Comparison of ENCODE assay signal across 8 mouse cellular contexts in genomic region chr3:138463137-138463536, GRCm38 (mm10). TPM values are rescaled to one million over a fixed set of nuclear protein-coding genes. Genes with fewer than 3 reads are reported as not detected.
DNase-seq lines count a peak whose midpoint lies in the region; ATAC-seq lines count a peak whose summit lies in the region.

No protein-coding gene starts in this region.

- peak; percentile 67 for ATAC-seq in megakaryocyte, adult 5-6 weeks (ENCODE audit: poor library complexity, severe bottlenecking)

- DNase-seq in adrenal gland, postnatal 10 days, result peak; percentile 37
- no peak for DNase-seq in adrenal gland, adult 2 months
- peak; percentile 65 for DNase-seq in 416B (ENCODE audit: low read depth)
- DNase-seq in embryo, embryonic 11 days, result peak; percentile 61
- DNase-seq in kidney, adult 9 months, result peak; percentile 50
- peak; percentile 20 for DNase-seq in thymus, postnatal 25 days
- DNase-seq in layer of hippocampus, adult 9-10 months (ENCODE audit: low spot score), result no peak

RNA-seq across cellular contexts. Expression of gene Adh5, which starts 20.2 kb away (rescaled TPM):
- 100 to 1,000 TPM; 209 TPM for total RNA-seq in adrenal gland, postnatal 10 days (2021)
- 100 to 1,000 TPM; 151 to 165 TPM for total RNA-seq in adrenal gland, adult 2 months (2021)
- polyA plus RNA-seq in adrenal gland, adult 2 months (2012; rRNA removed), result 26.6 and 28.9 TPM in 2 replicates
- 67.0 and 85.0 TPM in 2 replicates for total RNA-seq in megakaryocyte, adult 5-6 weeks (2015)
- 67.1 and 71.1 TPM in 2 replicates for total RNA-seq in megakaryocyte, adult 5-6 weeks (2017)

RNA-seq across cellular contexts. Expression of gene Metap1, which starts 26.2 kb away (rescaled TPM):
- 10 to 100 TPM; 47.0 to 50.4 TPM for total RNA-seq in adrenal gland, postnatal 10 days (2021)
- 10 to 100 TPM; 46.8 to 57.2 TPM for total RNA-seq in adrenal gland, adult 2 months (2021)
- 5.4 and 6.6 TPM in 2 replicates for polyA plus RNA-seq in adrenal gland, adult 2 months (2012; rRNA removed)
- 20.9 and 24.0 TPM in 2 replicates for total RNA-seq in megakaryocyte, adult 5-6 weeks (2015)
- 28.5 and 36.9 TPM in 2 replicates for total RNA-seq in megakaryocyte, adult 5-6 weeks (2017)

RNA-seq across cellular contexts. Expression of gene Adh4, which starts 47.9 kb away (rescaled TPM):
- 1 to 10 TPM; 3.6 to 4.4 TPM for total RNA-seq in adrenal gland, postnatal 10 days (2021)
- total RNA-seq in adrenal gland, adult 2 months (2021), result 1 to 10 TPM; 1.8 to 2.0 TPM
- 0.07 TPM in 1 of 2 replicates, not detected in the other for polyA plus RNA-seq in adrenal gland, adult 2 months (2012; rRNA removed)
- not detected in 2 replicates for total RNA-seq in megakaryocyte, adult 5-6 weeks (2015)
- total RNA-seq in megakaryocyte, adult 5-6 weeks (2017), result not detected in 2 replicates

Comparison
In these comparisons a context has a peak if more than half of its experiments do, and no peak if none do; other contexts are left out.
1. DNase-seq: peak in adrenal gland, postnatal 10 days (single experiment), 416B (single experiment), embryo, embryonic 11 days (single experiment), kidney, adult 9 months (single experiment) and thymus, postnatal 25 days (single experiment); none in adrenal gland, adult 2 months (single experiment) and layer of hippocampus, adult 9-10 months (single experiment).